Mouse (Mus musculus) MEL (cell line): ENCODE measurements around the gene Cx3cr1. TPM values are rescaled to one million over a fixed set of nuclear protein-coding genes. Genes with fewer than 3 reads are reported as not detected.
A peak's percentile ranks its signal among the peaks of the same experiment; 100 is the strongest.

Source experiments
- DNase-seq: peaks from one replicate; pipeline ENCODE4 v3.0.0; 2011; ENCODE audit warnings: low read depth, low spot score
- H3K27ac ChIP-seq: 2 replicates; pipeline ENCODE4 v1.5.1; 2012; ENCODE audit warnings: low read depth, mild to moderate bottlenecking, control low read depth, low read length, moderate library complexity; ENCODE audit not compliant: control insufficient read depth
- H3K27me3 ChIP-seq, 2 experiments: fragments of 150-350 bp in 1 of 2; sonication (generic) in 1 of 2; 2 replicates each; pipeline ENCODE4 v1.6.1; 2012; ENCODE audit warnings: low read length in 2 of 2, mild to moderate bottlenecking in 2 of 2, improper control_type of control experiment in 1 of 2, moderate library complexity in 1 of 2; ENCODE audit not compliant: insufficient read depth in 2 of 2, control insufficient read depth in 1 of 2
- H3K36me3 ChIP-seq, 2 experiments: 2 replicates each; pipeline ENCODE4 v1.6.1; 2012 to 2014; ENCODE audit warnings: low read length in 2 of 2, improper control_type of control experiment in 1 of 2, inconsistent platforms in 1 of 2, mild to moderate bottlenecking in 1 of 2; ENCODE audit not compliant: insufficient read depth in 2 of 2, control insufficient read depth in 1 of 2
- H3K4me1 ChIP-seq, 2 experiments: fragments of 150-350 bp in 1 of 2; sonication (generic) in 1 of 2; 2 replicates each; pipeline ENCODE4 v1.6.1; 2012; ENCODE audit warnings: low read length in 2 of 2, improper control_type of control experiment in 1 of 2, mild to moderate bottlenecking in 1 of 2; ENCODE audit not compliant: insufficient read depth in 2 of 2, control insufficient read depth in 1 of 2
- H3K4me3 ChIP-seq, 2 experiments: fragments of 150-350 bp in 1 of 2; sonication (generic) in 1 of 2; 2 replicates each; pipeline ENCODE4 v1.5.1; 2012; ENCODE audit warnings: low read depth in 2 of 2, low read length in 2 of 2, mild to moderate bottlenecking in 2 of 2, moderate library complexity in 2 of 2, control low read depth in 1 of 2, improper control_type of control experiment in 1 of 2; ENCODE audit not compliant: control insufficient read depth in 1 of 2, insufficient read depth in 1 of 2
- H3K79me2 ChIP-seq: 2 replicates; pipeline ENCODE4 v1.6.1; 2012; ENCODE audit warnings: mild to moderate bottlenecking, low read length, moderate library complexity; ENCODE audit not compliant: control insufficient read depth, poor library complexity, insufficient read depth
- H3K9ac ChIP-seq: 2 replicates; pipeline ENCODE4 v1.6.1; 2012; ENCODE audit warnings: low read depth, mild to moderate bottlenecking, control low read depth, low read length, moderate library complexity; ENCODE audit not compliant: control insufficient read depth, poor library complexity, severe bottlenecking
- H3K9me3 ChIP-seq: fragments of 150-350 bp; sonication (generic); replicated peaks from 2 replicates; pipeline ENCODE4 v1.6.1; 2012; ENCODE audit warnings: mild to moderate bottlenecking, low read length, improper control_type of control experiment, moderate library complexity; ENCODE audit not compliant: insufficient read depth
- CTCF ChIP-seq, 3 experiments: IDR thresholded peaks in 2 of 3; conservative IDR thresholded peaks in 1 of 3; 2 replicates each; pipeline ENCODE4 v1.5.1; 2011 to 2012; ENCODE audit warnings: low read length in 3 of 3, low read depth in 2 of 3, mild to moderate bottlenecking in 2 of 3, improper control_type of control experiment in 1 of 3, inconsistent platforms in 1 of 3, mixed read lengths in 1 of 3, moderate library complexity in 1 of 3; ENCODE audit not compliant: control insufficient read depth in 1 of 3, insufficient read depth in 1 of 3, poor library complexity in 1 of 3, severe bottlenecking in 1 of 3
- E2F4 ChIP-seq: IDR thresholded peaks from 2 replicates; pipeline ENCODE4 v1.6.1; 2011; ENCODE audit warnings: low read depth, low read length, improper control_type of control experiment, borderline replicate concordance
- ELF1 ChIP-seq: IDR thresholded peaks from 2 replicates; pipeline ENCODE4 v1.6.1; 2014; ENCODE audit warnings: low read depth, mild to moderate bottlenecking, inconsistent platforms, low read length, improper control_type of control experiment, moderate library complexity
- EP300 ChIP-seq, 2 experiments: IDR thresholded peaks; 2 replicates each; pipeline ENCODE4 v1.6.1; 2011; ENCODE audit warnings: improper control_type of control experiment in 2 of 2, low read length in 2 of 2, low read depth in 1 of 2, mild to moderate bottlenecking in 1 of 2
- HCFC1 ChIP-seq: IDR thresholded peaks from 2 replicates; pipeline ENCODE4 v1.6.1; 2012; ENCODE audit warnings: low read depth, mild to moderate bottlenecking, inconsistent platforms, low read length, improper control_type of control experiment, moderate library complexity
- JUND ChIP-seq: IDR thresholded peaks from 2 replicates; pipeline ENCODE4 v1.6.1; 2011; ENCODE audit warnings: low read depth, mild to moderate bottlenecking, improper control_type of control experiment, low read length
- POLR2A ChIP-seq, 2 experiments: IDR thresholded peaks; 2 replicates each; pipeline ENCODE4 v1.6.1; 2011 to 2012; ENCODE audit warnings: low read length in 2 of 2, mild to moderate bottlenecking in 2 of 2, control low read depth in 1 of 2, improper control_type of control experiment in 1 of 2, low read depth in 1 of 2, moderate library complexity in 1 of 2; ENCODE audit not compliant: control insufficient read depth in 1 of 2, insufficient read depth in 1 of 2, poor library complexity in 1 of 2
- RAD21 ChIP-seq: IDR thresholded peaks from 2 replicates; pipeline ENCODE4 v1.6.1; 2011; ENCODE audit warnings: mild to moderate bottlenecking, low read depth, low read length, improper control_type of control experiment
- SIN3A ChIP-seq: IDR thresholded peaks from 2 replicates; pipeline ENCODE4 v1.6.1; 2012; ENCODE audit warnings: low read length, improper control_type of control experiment, inconsistent platforms
- SMC3 ChIP-seq: IDR thresholded peaks from 2 replicates; pipeline ENCODE4 v1.6.1; 2011; ENCODE audit warnings: low read depth, low read length, improper control_type of control experiment
- TBP ChIP-seq: IDR thresholded peaks from 2 replicates; pipeline ENCODE4 v1.8.0; 2011; ENCODE audit warnings: low read depth, low read length, improper control_type of control experiment
- TCF12 ChIP-seq: IDR thresholded peaks from 2 replicates; pipeline ENCODE4 v1.6.1; 2014; ENCODE audit warnings: low read depth, mild to moderate bottlenecking, inconsistent platforms, low read length, improper control_type of control experiment, moderate library complexity
- ZKSCAN1 ChIP-seq: IDR thresholded peaks from 2 replicates; pipeline ENCODE4 v1.6.1; 2012; ENCODE audit warnings: low read depth, mild to moderate bottlenecking, inconsistent platforms, low read length, improper control_type of control experiment, moderate library complexity
- polyA plus RNA-seq, 2 experiments: library from polyadenylated mRNA; stranded (reverse) in 1 of 2; unstranded in 1 of 2; fragments of >175 nt in 1 of 2; fragments of >200 nt in 1 of 2; gene quantifications; 2 replicates each; pipeline versions ENCODE4 v1.2.1 to v1.2.4; 2012; ENCODE audit warnings: low replicate concordance in 2 of 2, low read depth in 1 of 2; ENCODE audit not compliant: insufficient read length in 2 of 2, insufficient read depth in 1 of 2, missing spikeins in 1 of 2
- total RNA-seq: library from RNA; depleted of rRNA; stranded (reverse); fragments of 300-350 nt; gene quantifications from 2 replicates; pipeline ENCODE4 v1.2.3, GENCODE M21; 2012

Cx3cr1 gene
- total and polyA plus RNA-seq, 3 experiments = not detected

DNA sequence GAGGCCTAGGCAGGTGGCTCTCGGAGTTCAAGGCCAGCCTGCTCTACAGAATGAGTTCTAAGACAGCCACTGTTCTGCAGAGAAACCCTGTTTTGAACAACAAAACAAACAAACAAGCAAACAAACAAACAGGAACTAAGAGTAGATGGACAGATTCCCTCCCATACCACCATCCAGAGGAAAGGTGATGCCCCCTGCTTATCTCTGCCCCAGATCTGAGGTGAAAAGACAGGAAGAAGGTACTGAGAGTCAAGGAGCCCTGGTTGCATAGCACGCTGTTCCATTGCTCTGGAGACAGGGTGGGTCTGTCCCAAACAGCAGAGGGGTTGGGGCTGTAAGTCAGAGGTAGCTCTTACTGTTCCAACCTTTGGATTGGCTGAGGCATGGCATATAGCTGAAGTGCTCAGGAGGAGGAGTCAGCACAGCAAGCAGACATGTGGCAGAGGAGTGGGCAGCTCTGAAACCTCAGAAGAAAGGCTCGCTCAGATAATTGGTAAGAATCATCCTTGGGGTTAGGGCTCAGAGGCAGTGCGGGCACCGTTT lies 22.1 kb upstream of the Cx3cr1 start, which contains the start of gene Ccr8:
TSS of gene Ccr8 (plus strand) at position 419 of the 543 bp plus-strand sequence.
- Histone ChIP-seq H3K9ac (no peak within 1 kb of the TSS), H3K79me2 (no peaks in the 10 kb centered on the region)
- DNase-seq = no peak
- TF ChIP-seq E2F4 (no peak), ZKSCAN1 (no peak)
- TF ChIP-seq, all 39 proteins: peak for 0
- Histone ChIP-seq H3K27ac (no peak within 1 kb of the TSS), H3K4me3 (no peak within 1 kb of the TSS), H3K4me1 (no peaks in the 10 kb centered on the region; a peak in 1 of 4 replicates), H3K9me3 (no peaks in the 10 kb centered on the region), H3K27me3 (no peaks in the 10 kb centered on the region), H3K36me3 (no peaks in the 10 kb centered on the region)

DNA sequence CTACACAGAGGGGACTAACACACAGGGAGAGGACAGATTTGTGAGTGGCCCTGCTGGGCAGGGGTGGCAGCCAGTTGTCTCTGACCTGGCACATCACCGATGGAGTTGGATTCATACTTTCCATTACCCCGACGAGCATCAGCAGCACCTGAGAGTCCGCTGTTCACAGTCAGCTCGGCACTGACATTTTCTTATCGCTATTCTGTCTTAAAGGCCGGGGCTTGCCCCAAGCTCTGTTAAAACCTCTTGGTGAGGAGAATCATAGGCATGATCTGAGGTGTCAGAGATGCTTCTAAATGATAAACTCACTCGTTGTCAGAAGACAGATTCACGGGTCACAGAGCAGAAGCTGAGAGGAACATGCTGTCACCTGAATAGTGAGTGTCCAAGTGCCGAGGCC lies 21.4 kb upstream of the Cx3cr1 start:
- Histone ChIP-seq H3K79me2 (no peaks in the 10 kb centered on the region), H3K9ac (no peak overlapping the region), H3K27me3 (no peaks in the 10 kb centered on the region), H3K27ac (no peak overlapping the region), H3K9me3 (no peaks in the 10 kb centered on the region), H3K4me3 (no peak overlapping the region), H3K36me3 (no peaks in the 10 kb centered on the region), H3K4me1 (no peaks in the 10 kb centered on the region; a peak in 1 of 4 replicates)
- DNase-seq = no peak
- TF ChIP-seq EP300 (IDR thresholded peaks at IDR 0.05; ENCODE audit: low read depth in 1 of 2, low read length in 2 of 2) (no peak), POLR2A (IDR thresholded peaks at IDR 0.05; ENCODE audit: control insufficient read depth in 1 of 2, insufficient read depth in 1 of 2, low read depth in 1 of 2, low read length in 2 of 2, poor library complexity in 1 of 2) (no peak), SIN3A (no peak), TCF12 (no peak), ELF1 (no peak), RAD21 (no peak), TBP (no peak)

DNA sequence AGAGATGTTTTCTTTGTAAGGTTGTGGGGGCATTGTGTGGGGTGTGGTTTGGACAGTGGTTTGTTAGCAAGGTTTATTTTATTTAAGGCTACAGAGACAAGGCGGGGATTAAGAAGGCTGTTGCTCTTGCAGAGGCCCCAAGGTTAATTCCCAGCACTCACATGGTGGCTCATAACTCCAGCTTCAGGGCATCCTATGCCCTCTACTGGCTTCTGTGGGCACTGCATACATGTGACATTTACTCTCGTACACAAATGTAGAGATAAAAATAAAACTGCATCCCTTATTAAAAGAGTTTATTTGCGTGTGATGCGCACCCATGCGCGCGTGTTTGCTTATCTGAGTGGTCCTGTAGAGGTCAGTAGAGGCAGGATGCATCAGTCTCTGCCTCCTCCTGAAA lies 19.4 kb upstream of the Cx3cr1 start:
- H3K79me2 ChIP-seq = no peaks in the 10 kb centered on the region
- H3K9ac ChIP-seq = no peak overlapping the region
- H3K4me1 ChIP-seq = no peaks in the 10 kb centered on the region
- no peak for TF ChIP-seq JUND
- TF ChIP-seq CTCF (IDR thresholded peaks at IDR 0.05 in 2 of 3, conservative IDR thresholded peaks at IDR 0.05 in 1 of 3; ENCODE audit: control insufficient read depth in 1 of 3, insufficient read depth in 1 of 3, low read depth in 2 of 3, low read length in 3 of 3, poor library complexity in 1 of 3, severe bottlenecking in 1 of 3) = peak; percentile 25 to 59 (median 48); a peak in 5 of 6 replicates
- TF ChIP-seq HCFC1 = no peak
- peak; percentile 40; the same call in 1 of the 2 replicates for TF ChIP-seq SMC3
- TF ChIP-seq RAD21 = peak; percentile 29
- no peaks in the 10 kb centered on the region for H3K36me3 ChIP-seq
- DNase-seq = peak; percentile 32
- H3K27ac ChIP-seq = no peak overlapping the region
- no peak overlapping the region for H3K4me3 ChIP-seq
- H3K27me3 ChIP-seq = no peaks in the 10 kb centered on the region
- H3K9me3 ChIP-seq = no peaks in the 10 kb centered on the region
